Mouse (Mus musculus) heart, embryonic 14.5 days (tissue): ENCODE results near the gene Trpm1. TPM values are rescaled to one million over a fixed set of nuclear protein-coding genes. Genes with fewer than 3 reads are reported as not detected.

ENCODE experiments used
- ATAC-seq: fragments of 200-750 bp; cut with Nextera tagmentation; 2 replicates; pipeline ENCODE4 v1.8.0; 2017; ENCODE audit warnings: low read depth, moderate TSS enrichment; ENCODE audit not compliant: insufficient number of reproducible peaks, insufficient read depth, low FRiP score
- H3K27ac ChIP-seq, 2 experiments: fragments of 200-500 bp in 1 of 2; fragments of 300-500 bp in 1 of 2; sonication (generic) in 1 of 2; replicated peaks in 1 of 2; 2 replicates each; pipeline ENCODE4 v1.5.1; 2012 to 2014; ENCODE audit warnings: low read depth in 2 of 2, low read length in 2 of 2, control low read depth in 1 of 2, mild to moderate bottlenecking in 1 of 2, mixed read lengths in 1 of 2; ENCODE audit not compliant: control insufficient read depth in 1 of 2, insufficient read depth in 1 of 2
- H3K27me3 ChIP-seq: fragments of 300-500 bp; sonication (generic); 2 replicates; pipeline ENCODE4 v1.6.1; 2014; ENCODE audit warnings: mild to moderate bottlenecking, low read length, control low read depth; ENCODE audit not compliant: control insufficient read depth, insufficient read depth
- H3K36me3 ChIP-seq: fragments of 300-500 bp; sonication (generic); 2 replicates; pipeline ENCODE4 v1.6.1; 2014; ENCODE audit warnings: mild to moderate bottlenecking, control low read depth, low read length, mixed read lengths; ENCODE audit not compliant: control insufficient read depth, insufficient read depth
- H3K4me1 ChIP-seq, 2 experiments: fragments of 200-500 bp in 1 of 2; fragments of 300-500 bp in 1 of 2; sonication (generic) in 1 of 2; 2 replicates each; pipeline ENCODE4 v1.6.1; 2012 to 2014; ENCODE audit warnings: low read length in 2 of 2, control low read depth in 1 of 2, mixed read lengths in 1 of 2; ENCODE audit not compliant: control insufficient read depth in 2 of 2, insufficient read depth in 2 of 2
- H3K4me2 ChIP-seq: fragments of 300-500 bp; sonication (generic); 2 replicates; pipeline ENCODE4 v1.6.1; 2014; ENCODE audit warnings: mild to moderate bottlenecking, low read length
- H3K4me3 ChIP-seq, 2 experiments: fragments of 200-500 bp in 1 of 2; fragments of 300-500 bp in 1 of 2; sonication (generic) in 1 of 2; 2 replicates each; pipeline ENCODE4 v1.5.1; 2012 to 2014; ENCODE audit warnings: low read length in 2 of 2, mild to moderate bottlenecking in 2 of 2, control low read depth in 1 of 2, low read depth in 1 of 2, moderate library complexity in 1 of 2; ENCODE audit not compliant: control insufficient read depth in 1 of 2, insufficient read depth in 1 of 2
- H3K9ac ChIP-seq: fragments of 300-500 bp; sonication (generic); 2 replicates; pipeline ENCODE4 v1.6.1; 2014; ENCODE audit warnings: mild to moderate bottlenecking, low read length
- H3K9me3 ChIP-seq: fragments of 300-500 bp; sonication (generic); 2 replicates; pipeline ENCODE4 v1.6.1; 2016; ENCODE audit warnings: low read length, control low read depth; ENCODE audit not compliant: control insufficient read depth
- WGBS: fragments of 180-500 bp; shearing (Covaris S2); extraction: QIAGEN DNeasy Blood & Tissue Kit; methylation state at CpG from one replicate; pipeline ENCODE4 v1.1.7; 2014; 5-methylcytosine and 5-hydroxymethylcytosine counted together
- polyA plus RNA-seq: library from polyadenylated mRNA; unstranded; fragments of >200 nt; fragmentation: Nextera tagmentation; extraction: Ambion mirVana; gene quantifications from 2 replicates; pipeline ENCODE4 v1.2.1, GENCODE M21; 2014

Gene Trpm1
- polyA plus RNA-seq, 1 experiment from 2014 or later, result not detected

GRCm38 (mm10) chr7:64253736-64254135 is 100.1 kb downstream of the Trpm1 start:
- Histone ChIP-seq H3K27ac (no peak overlapping the region), H3K4me2 (no peak overlapping the region), H3K27me3 (no peaks in the 10 kb centered on the region), H3K9ac (no peak overlapping the region), H3K36me3 (no peaks in the 10 kb centered on the region), H3K4me3 (no peak overlapping the region), H3K9me3 (no peaks in the 10 kb centered on the region), H3K4me1 (peaks cover 4 to 6% of the 10 kb centered on the region in 2 experiments; a peak in 3 of 4 replicates)
- no peak for ATAC-seq
- 79% methylated on average over 3 of the region's 3 CpGs for WGBS

GRCm38 (mm10) chr7:64265502-64266279 is 112.1 kb downstream of the Trpm1 start:
- peaks cover 27% of the 10 kb centered on the region for H3K27me3 ChIP-seq
- H3K36me3 ChIP-seq, result no peaks in the 10 kb centered on the region
- 71% methylated on average over 13 of the region's 13 CpGs for WGBS

GRCm38 (mm10) chr7:64266587-64266986 is 113.0 kb downstream of the Trpm1 start:
- H3K9me3 ChIP-seq, result no peaks in the 10 kb centered on the region
- ATAC-seq, result no peak
- H3K27ac ChIP-seq, result no peak overlapping the region
- peaks cover 27% of the 10 kb centered on the region for H3K27me3 ChIP-seq
- 91% methylated on average over 4 of the region's 4 CpGs for WGBS
- no peak overlapping the region for H3K9ac ChIP-seq
- no peak overlapping the region for H3K4me3 ChIP-seq
- no peak overlapping the region for H3K4me2 ChIP-seq
- no peaks in the 10 kb centered on the region for H3K36me3 ChIP-seq
- peaks cover 3% of the 10 kb centered on the region in 2 experiments; a peak in 1 of 4 replicates for H3K4me1 ChIP-seq

More at GRCm38 (mm10) chr7:64265502-64266279, 112.1 kb downstream of the Trpm1 start:
- H3K4me3 ChIP-seq, result no peak overlapping the region
- H3K9ac ChIP-seq, result no peak overlapping the region
- H3K4me1 ChIP-seq, result peaks cover 3% of the 10 kb centered on the region in 2 experiments; a peak in 1 of 4 replicates
- peaks cover 3% of the 10 kb centered on the region; the same call in 1 of the 2 replicates for H3K9me3 ChIP-seq
- H3K27ac ChIP-seq, result no peak overlapping the region
- no peak overlapping the region for H3K4me2 ChIP-seq
- ATAC-seq, result no peak

- ATAC-seq, result no peak
- Histone ChIP-seq H3K27ac (no peak overlapping the region), H3K9me3 (no peaks in the 10 kb centered on the region), H3K4me2 (no peak overlapping the region), H3K9ac (no peak overlapping the region), H3K36me3 (no peaks in the 10 kb centered on the region), H3K27me3 (peaks cover 26% of the 10 kb centered on the region), H3K4me3 (no peak overlapping the region), H3K4me1 (peaks cover 3% of the 10 kb centered on the region in 2 experiments; a peak in 1 of 4 replicates)
- 53% methylated on average over 4 of the region's 4 CpGs for WGBS
These were observed 118.3 kb downstream of the Trpm1 start for GRCm38 (mm10) chr7:64271926-64272325.

- no peak for ATAC-seq
- H3K27ac ChIP-seq, result no peak overlapping the region
- H3K9me3 ChIP-seq, result no peaks in the 10 kb centered on the region
- no peak overlapping the region for H3K9ac ChIP-seq
- no peaks in the 10 kb centered on the region for H3K4me1 ChIP-seq
- 68% methylated on average over 4 of the region's 4 CpGs for WGBS
- no peaks in the 10 kb centered on the region for H3K36me3 ChIP-seq
- no peak overlapping the region for H3K4me3 ChIP-seq
- no peaks in the 10 kb centered on the region for H3K27me3 ChIP-seq
- H3K4me2 ChIP-seq, result no peak overlapping the region
These were observed 121.9 kb downstream of the Trpm1 start for GRCm38 (mm10) chr7:64275518-64275917.

- Histone ChIP-seq H3K27ac (no peak overlapping the region), H3K4me2 (no peak overlapping the region), H3K27me3 (no peaks in the 10 kb centered on the region), H3K9ac (no peak overlapping the region), H3K4me3 (no peak overlapping the region), H3K9me3 (no peaks in the 10 kb centered on the region), H3K4me1 (no peaks in the 10 kb centered on the region), H3K36me3 (no peaks in the 10 kb centered on the region)
- WGBS, result 44% methylated on average over 6 of the region's 6 CpGs
- no peak for ATAC-seq
These were observed 123.3 kb downstream of the Trpm1 start for GRCm38 (mm10) chr7:64276921-64277320.

GRCm38 (mm10) chr7:64278526-64278925 is 124.9 kb downstream of the Trpm1 start:
- Histone ChIP-seq H3K9ac (no peak overlapping the region), H3K9me3 (no peaks in the 10 kb centered on the region), H3K4me2 (no peak overlapping the region), H3K27me3 (no peaks in the 10 kb centered on the region), H3K27ac (no peak overlapping the region), H3K36me3 (no peaks in the 10 kb centered on the region), H3K4me1 (no peaks in the 10 kb centered on the region), H3K4me3 (no peak overlapping the region)
- no peak for ATAC-seq
- WGBS, result 69% methylated on average over 1 of the region's 1 CpGs
